Mouse (Mus musculus) E14TG2a.4 (cell line): ENCODE results near the gene Baz1a.
"Not testable (repeated sequence)": the region's sequence is repeated elsewhere in the genome, so short reads cannot be mapped to it uniquely, and the experiment has no call there.

Source experiments
- H3K27me3 ChIP-seq: 2 replicates; pipeline ENCODE4 v1.6.1; 2014; ENCODE audit warnings: low read length, control low read depth; ENCODE audit not compliant: insufficient read depth
- H3K36me3 ChIP-seq: 2 replicates; pipeline ENCODE4 v1.6.1; 2014; ENCODE audit warnings: low read length, control low read depth; ENCODE audit not compliant: insufficient read depth
- H3K4me1 ChIP-seq: replicated peaks from 2 replicates; pipeline ENCODE4 v1.6.1; 2014; ENCODE audit warnings: low read depth, low read length, control low read depth
- H3K4me3 ChIP-seq: replicated peaks from 2 replicates; pipeline ENCODE4 v1.5.1; 2014; ENCODE audit warnings: mild to moderate bottlenecking, low read length
- H3K9me3 ChIP-seq: 2 replicates; pipeline ENCODE4 v1.6.1; 2014; ENCODE audit warnings: low read length, control low read depth
- CTCF ChIP-seq: conservative IDR thresholded peaks from 2 replicates; pipeline ENCODE4 v1.5.1; 2014; ENCODE audit warnings: low read length
- NANOG ChIP-seq: IDR thresholded peaks from 2 replicates; pipeline ENCODE4 v1.6.1; 2014; ENCODE audit warnings: borderline replicate concordance, low read length, mixed read lengths
- POU5F1 ChIP-seq: IDR thresholded peaks from 2 replicates; pipeline ENCODE4 v1.6.1; 2014; ENCODE audit warnings: low read length, borderline replicate concordance

Gene Baz1a

DNA sequence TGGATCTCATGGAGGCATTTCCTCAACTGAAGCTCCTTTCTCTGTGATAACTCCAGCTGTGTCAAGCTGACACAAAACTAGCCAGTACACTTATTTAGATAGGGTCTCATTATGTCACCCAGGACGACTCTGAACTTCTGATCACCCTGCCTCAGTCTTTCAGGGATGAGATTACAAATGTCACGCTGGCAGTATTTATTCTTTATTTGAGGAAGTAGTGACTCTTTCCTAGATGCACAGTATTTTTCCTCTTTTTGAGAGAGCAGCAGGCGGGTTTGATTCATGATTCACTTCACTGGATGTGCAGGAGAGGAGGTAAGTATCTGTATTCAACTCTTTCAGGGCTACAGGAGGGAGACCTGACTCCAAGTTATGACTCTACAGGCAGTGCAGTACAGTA is 45.1 kb downstream of the Baz1a start:
- TF ChIP-seq NANOG, result no peak
- no peak for TF ChIP-seq CTCF
- TF ChIP-seq POU5F1, result no peak
- H3K4me3 ChIP-seq, result no peak overlapping the region

DNA sequence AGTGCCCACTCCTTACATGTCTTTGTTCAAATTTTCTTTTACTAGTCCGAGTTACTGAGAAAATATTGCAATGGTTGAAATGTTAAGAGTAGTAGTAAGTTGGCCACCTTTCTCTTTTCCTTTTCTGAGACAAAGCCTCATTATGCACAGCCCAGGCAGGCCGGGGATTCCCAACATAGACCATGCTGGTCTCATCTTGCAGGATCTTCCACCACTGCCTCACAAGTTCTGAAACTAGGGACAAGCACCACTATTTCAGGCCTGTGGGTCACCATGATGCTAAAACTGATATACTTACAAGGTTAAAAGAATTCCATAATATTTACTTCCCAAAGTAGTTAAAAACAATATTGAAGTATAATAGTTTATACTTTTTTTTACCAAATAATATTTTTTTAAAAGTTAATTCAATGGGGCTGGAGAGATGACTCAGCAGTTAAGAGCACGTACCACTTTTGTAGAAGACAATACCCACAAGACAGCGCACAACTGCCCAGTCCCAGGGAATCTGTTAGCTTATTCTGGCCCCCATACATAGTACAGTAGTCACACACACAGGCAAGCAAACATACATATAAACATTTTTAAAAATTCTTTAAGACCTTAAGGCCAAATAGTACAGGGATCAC is 48.5 kb downstream of the Baz1a start:
- H3K4me1 ChIP-seq, result no peaks in the 10 kb centered on the region
- H3K27me3 ChIP-seq, result no peaks in the 10 kb centered on the region
- H3K4me3 ChIP-seq, result no peak overlapping the region
- H3K36me3 ChIP-seq, result no peaks in the 10 kb centered on the region
- H3K9me3 ChIP-seq, result no peaks in the 10 kb centered on the region
- TF ChIP-seq NANOG, result no peak
- TF ChIP-seq POU5F1, result no peak
- no peak for TF ChIP-seq CTCF

More for the DNA sequence above, 45.1 kb downstream of the Baz1a start:
- H3K4me1 ChIP-seq, result no peaks in the 10 kb centered on the region
- H3K36me3 ChIP-seq, result no peaks in the 10 kb centered on the region
- H3K27me3 ChIP-seq, result no peaks in the 10 kb centered on the region
- H3K9me3 ChIP-seq, result no peaks in the 10 kb centered on the region

GRCm38 (mm10) chr12:54959569-54959968 is 54.6 kb downstream of the Baz1a start:
- TF ChIP-seq POU5F1 (no peak), CTCF (no peak), NANOG (no peak)
- Histone ChIP-seq H3K4me3 (no peak overlapping the region), H3K4me1 (0 out of 2 replicates have a peak, but pooled peaks cover 4% of the 10 kb centered on the region), H3K9me3 (no peaks in the 10 kb centered on the region), H3K27me3 (no peaks in the 10 kb centered on the region), H3K36me3 (no peaks in the 10 kb centered on the region)

GRCm38 (mm10) chr12:54956974-54957373 is 57.2 kb downstream of the Baz1a start:
- H3K27me3 ChIP-seq, result no peaks in the 10 kb centered on the region
- H3K36me3 ChIP-seq, result 0 out of 2 replicates have a peak, but pooled peaks cover 4% of the 10 kb centered on the region
- peaks cover 4% of the 10 kb centered on the region; the same call in 1 of the 2 replicates for H3K4me1 ChIP-seq
- no peaks in the 10 kb centered on the region for H3K9me3 ChIP-seq
- no peak for TF ChIP-seq POU5F1
- TF ChIP-seq NANOG, result no peak
- no peak for TF ChIP-seq CTCF
- no peak overlapping the region for H3K4me3 ChIP-seq

DNA sequence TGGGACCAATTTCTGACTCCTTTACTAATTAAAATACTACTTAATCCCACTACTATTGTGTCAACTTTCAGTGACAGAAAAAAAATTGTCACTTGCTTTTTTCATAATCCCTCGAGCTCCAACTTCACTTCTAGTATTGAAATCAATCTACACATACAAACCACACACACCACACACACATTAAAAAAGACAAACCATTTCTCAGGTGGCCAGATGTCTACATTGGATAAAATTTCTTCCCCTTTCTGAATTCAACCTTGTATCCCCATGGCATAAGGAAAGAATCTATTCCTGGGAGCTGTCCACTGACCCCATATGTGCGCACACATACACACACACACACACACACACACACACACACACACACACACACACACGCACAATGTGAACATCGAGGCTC is 57.7 kb downstream of the Baz1a start:
- 0 out of 2 replicates have a peak, but pooled peaks cover 4% of the 10 kb centered on the region for H3K36me3 ChIP-seq
- no peaks in the 10 kb centered on the region for H3K9me3 ChIP-seq
- TF ChIP-seq POU5F1 (no peak), NANOG (no peak), CTCF (no peak)
- H3K4me1 ChIP-seq, result peaks cover 4% of the 10 kb centered on the region; the same call in 1 of the 2 replicates
- no peak overlapping the region for H3K4me3 ChIP-seq
- no peaks in the 10 kb centered on the region for H3K27me3 ChIP-seq

GRCm38 (mm10) chr12:54946116-54946515 is 68.0 kb downstream of the Baz1a start:
- H3K9me3 ChIP-seq, result no peaks in the 10 kb centered on the region
- TF ChIP-seq CTCF (no peak), POU5F1 (no peak), NANOG (no peak)
- H3K27me3 ChIP-seq, result no peaks in the 10 kb centered on the region
- H3K4me3 ChIP-seq, result no peak overlapping the region
- H3K4me1 ChIP-seq, result peaks cover 24% of the 10 kb centered on the region
- no peaks in the 10 kb centered on the region for H3K36me3 ChIP-seq

DNA sequence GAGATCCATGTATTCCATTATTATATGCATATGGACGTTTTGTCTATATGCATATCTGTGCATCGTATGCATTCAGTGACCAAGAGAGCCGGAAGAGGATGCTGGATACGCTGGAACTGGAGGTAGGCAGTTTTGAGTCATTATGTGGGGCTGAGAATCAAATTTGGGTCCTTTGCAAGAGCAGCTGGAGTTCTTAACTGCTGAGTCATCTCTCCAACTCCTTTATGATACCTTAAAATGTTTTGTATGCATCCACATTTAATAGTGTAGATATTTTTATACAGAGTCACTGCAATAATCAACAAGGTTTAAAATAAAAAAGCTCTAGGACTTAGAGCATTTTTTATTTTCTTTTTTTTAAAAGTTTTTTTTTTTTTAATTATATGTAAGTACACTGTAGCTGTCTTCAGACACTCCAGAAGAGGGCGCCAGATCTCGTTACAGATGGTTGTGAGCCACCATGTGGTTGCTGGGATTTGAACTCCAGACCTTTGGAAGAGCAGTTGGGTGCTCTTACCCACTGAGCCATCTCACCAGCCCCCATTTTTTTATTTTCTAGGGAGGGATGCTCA is 71.5 kb downstream of the Baz1a start:
- not testable (repeated sequence) for H3K9me3 ChIP-seq, H3K4me3 ChIP-seq, H3K36me3 ChIP-seq, H3K27me3 ChIP-seq
- H3K4me1 ChIP-seq, result peaks cover 54% of the 10 kb centered on the region

DNA sequence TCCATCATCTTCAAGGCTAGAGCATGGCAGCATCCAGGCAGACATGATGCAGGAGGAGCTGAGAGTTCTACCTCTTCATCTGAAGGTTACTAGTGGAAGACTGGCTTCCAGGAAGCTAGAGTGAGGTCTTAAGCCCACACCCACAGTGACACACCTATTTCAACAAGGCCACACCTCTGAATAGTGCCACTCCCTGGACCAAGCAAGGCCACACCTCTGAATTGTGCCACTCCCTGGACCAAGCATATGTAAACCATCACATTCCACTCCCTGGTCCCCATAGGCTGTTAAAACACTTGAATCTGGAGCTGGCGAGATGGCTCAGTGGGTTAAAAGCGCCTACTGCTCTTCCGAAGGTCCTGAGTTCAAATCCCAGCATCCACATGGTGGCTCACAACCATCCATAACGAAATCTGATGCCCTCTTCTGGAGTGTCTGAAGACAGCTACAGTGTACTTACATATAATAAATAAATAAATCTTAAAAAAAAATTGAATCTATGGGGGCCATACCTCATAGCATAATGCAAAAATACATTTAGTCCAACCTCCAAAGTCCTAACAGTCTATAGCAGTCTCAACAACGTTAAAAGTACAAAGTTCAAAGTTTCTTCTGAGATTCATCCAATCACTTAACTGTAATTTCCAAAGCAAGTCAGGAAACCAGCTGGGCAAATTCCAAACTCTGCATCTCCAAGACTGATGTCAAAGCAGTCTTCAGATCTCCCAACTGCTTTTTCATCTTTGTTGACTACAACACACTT is 76.4 kb downstream of the Baz1a start:
- peak overlapping the region; percentile 23 for H3K4me3 ChIP-seq
- H3K36me3 ChIP-seq, result peaks cover 25% of the 10 kb centered on the region

DNA sequence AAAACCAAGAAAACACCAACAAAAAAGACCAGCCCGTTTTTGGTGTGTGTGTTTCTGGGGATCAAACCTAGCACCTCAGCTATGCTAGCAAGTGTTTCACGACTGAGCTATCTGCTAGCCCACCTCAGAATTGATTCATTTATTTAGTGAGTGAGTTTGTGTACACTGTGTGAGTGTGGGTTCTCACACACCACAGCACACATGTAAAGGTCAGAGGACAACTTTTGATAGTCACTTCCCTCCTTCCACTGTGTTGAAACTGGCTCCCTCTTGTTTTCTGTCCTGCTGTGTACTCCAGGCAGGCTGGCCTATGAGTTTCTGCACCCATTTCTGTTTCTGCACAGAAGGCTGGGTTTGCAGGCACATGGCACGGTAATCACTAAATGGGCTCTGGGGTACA is 103.8 kb downstream of the Baz1a start:
- Histone ChIP-seq H3K9me3 (no peaks in the 10 kb centered on the region), H3K27me3 (no peaks in the 10 kb centered on the region), H3K36me3 (peaks cover 84% of the 10 kb centered on the region), H3K4me1 (no peaks in the 10 kb centered on the region), H3K4me3 (no peak overlapping the region)
- TF ChIP-seq CTCF (no peak), POU5F1 (no peak), NANOG (no peak)

More for the DNA sequence above, 76.4 kb downstream of the Baz1a start:
- H3K4me1 ChIP-seq, result peaks cover 57% of the 10 kb centered on the region
- H3K27me3 ChIP-seq, H3K9me3 ChIP-seq: not testable (repeated sequence)

GRCm38 (mm10) chr12:54892559-54892958 is 121.6 kb downstream of the Baz1a start:
- Histone ChIP-seq H3K36me3 (peaks cover 18% of the 10 kb centered on the region), H3K4me1 (peaks cover 13% of the 10 kb centered on the region)
- not testable (repeated sequence) for H3K27me3 ChIP-seq, H3K4me3 ChIP-seq, H3K9me3 ChIP-seq
